Mouse (Mus musculus): Measurements from ENCODE around the gene Pde8b.

GRCm38 (mm10) chr13:94976219-94977186 is 273.6 kb downstream of the Pde8b start, which contains the start of gene Wdr41:
- TF ChIP-seq CTCF (IDR thresholded peaks at IDR 0.05; ENCODE audit: borderline replicate concordance, extremely low read depth, insufficient read depth, insufficient read length), result peak; percentile 99
- peak; percentile 60 for TF ChIP-seq POLR2A (IDR thresholded peaks at IDR 0.05; ENCODE audit: borderline replicate concordance, extremely low read depth, insufficient read depth, insufficient read length, poor library complexity, severe bottlenecking)

Measured in brain, embryonic 14.5 days (tissue).